Mouse (Mus musculus): ENCODE measurements at regions not wholly inside any gene's neighbourhood (a gene's known extent, or its start where the extent isn't known, plus 50 kb on each side); places are given as distances from the start of the nearest gene placed in this dataset.
A peak's percentile ranks its signal among the peaks of the same experiment; 100 is the strongest.

- H3K27me3 ChIP-seq (replicated peaks; ENCODE audit: insufficient read depth, low read length): no peaks in the 10 kb centered on the region
- H3K9ac ChIP-seq (replicated peaks; ENCODE audit: low read depth): no peak overlapping the region
- TF ChIP-seq EP300 (IDR thresholded peaks at IDR 0.05): peak; percentile 88
- TF ChIP-seq CTCF (IDR thresholded peaks at IDR 0.05): no peak
- H3K4me2 ChIP-seq (replicated peaks; ENCODE audit: low read depth, low read length): no peak overlapping the region
- H3K4me1 ChIP-seq (ENCODE audit: insufficient read depth, low read depth, low read length): no peaks in the 10 kb centered on the region
- H3K36me3 ChIP-seq (ENCODE audit: insufficient read depth, low read length): no peaks in the 10 kb centered on the region
- ATAC-seq (peak; percentile 88), DNase-seq (ENCODE audit: low spot score) (peak; percentile 11)
- 48% methylated on average over 5 of the region's 5 CpGs for WGBS
- no peaks in the 10 kb centered on the region for H3K9me3 ChIP-seq (ENCODE audit: low read length)
- H3K27ac ChIP-seq (ENCODE audit: low read length): no peak overlapping the region
- no peak overlapping the region for H3K4me3 ChIP-seq (ENCODE audit: low read depth, low read length)
Observed at GRCm38 (mm10) chr12:109272101-109272500, 180.5 kb upstream of the Dlk1 start.

DNA sequence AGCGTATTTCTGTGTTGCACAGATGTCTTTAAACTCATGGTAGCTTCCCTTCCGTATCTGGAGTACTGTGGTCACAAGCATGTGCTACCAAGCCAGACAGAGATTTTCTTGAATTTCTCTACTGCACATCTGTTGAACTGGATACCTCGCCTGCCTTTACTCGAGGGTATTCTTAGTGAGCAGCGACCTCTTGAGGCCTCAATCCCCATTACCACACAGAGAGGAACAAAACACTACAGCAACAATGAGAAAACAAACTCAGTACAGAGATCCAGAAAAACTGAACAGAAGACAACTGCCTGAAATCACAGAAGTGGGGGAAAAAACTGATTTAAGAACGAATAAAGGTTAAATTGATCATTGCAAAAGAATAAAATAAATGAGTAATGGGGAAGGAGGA, 137.8 kb upstream of the Dlk1 start:
- Histone ChIP-seq H3K9ac (replicated peaks; ENCODE audit: low read depth) (no peak overlapping the region), H3K27ac (ENCODE audit: low read length) (no peak overlapping the region), H3K36me3 (ENCODE audit: insufficient read depth, low read length) (no peaks in the 10 kb centered on the region), H3K27me3 (replicated peaks; ENCODE audit: insufficient read depth, low read length) (no peaks in the 10 kb centered on the region), H3K9me3 (ENCODE audit: low read length) (no peaks in the 10 kb centered on the region), H3K4me2 (replicated peaks; ENCODE audit: low read depth, low read length) (no peak overlapping the region), H3K4me3 (ENCODE audit: low read depth, low read length) (no peak overlapping the region), H3K4me1 (ENCODE audit: insufficient read depth, low read depth, low read length) (no peaks in the 10 kb centered on the region)
- DNase-seq (ENCODE audit: low spot score) (no peak), ATAC-seq (no peak)
- TF ChIP-seq EP300 (IDR thresholded peaks at IDR 0.05) (no peak), CTCF (IDR thresholded peaks at IDR 0.05) (peak; percentile 38)
- WGBS: 25% methylated on average over 6 of the region's 6 CpGs

DNA sequence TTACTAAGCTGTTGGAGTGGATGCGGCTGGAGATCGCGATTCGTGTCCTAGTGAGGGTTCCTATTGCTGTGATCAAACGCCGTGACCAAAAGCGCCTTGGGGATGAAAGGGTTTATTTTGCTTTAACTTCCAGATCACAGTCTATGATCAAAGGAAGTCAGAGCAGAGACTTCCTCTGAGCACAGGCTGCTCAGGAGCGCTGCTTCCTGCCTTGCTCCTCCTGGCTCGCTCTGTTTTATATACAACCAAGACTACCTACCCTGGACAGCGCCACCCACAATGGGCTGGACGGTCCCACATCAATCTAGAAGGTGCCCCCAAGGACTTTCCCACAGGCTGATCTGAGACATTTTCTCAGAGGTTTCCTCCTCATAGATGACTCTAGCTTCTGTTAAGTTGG, 126.6 kb upstream of the Dlk1 start:
- WGBS: 54% methylated on average over 11 of the region's 11 CpGs
- Histone ChIP-seq H3K27ac (ENCODE audit: low read length) (no peak overlapping the region), H3K4me2 (replicated peaks; ENCODE audit: low read depth, low read length) (no peak overlapping the region), H3K27me3 (replicated peaks; ENCODE audit: insufficient read depth, low read length) (no peaks in the 10 kb centered on the region), H3K36me3 (ENCODE audit: insufficient read depth, low read length) (no peaks in the 10 kb centered on the region), H3K9ac (replicated peaks; ENCODE audit: low read depth) (no peak overlapping the region), H3K4me3 (ENCODE audit: low read depth, low read length) (no peak overlapping the region), H3K9me3 (ENCODE audit: low read length) (no peaks in the 10 kb centered on the region), H3K4me1 (ENCODE audit: insufficient read depth, low read depth, low read length) (no peaks in the 10 kb centered on the region)
- ATAC-seq (no peak), DNase-seq (ENCODE audit: low spot score) (no peak)
- no peak for TF ChIP-seq CTCF (IDR thresholded peaks at IDR 0.05)
- TF ChIP-seq EP300 (IDR thresholded peaks at IDR 0.05): no peak

GRCm38 (mm10) chr12:109371327-109371726, 81.3 kb upstream of the Dlk1 start:
- Histone ChIP-seq H3K27ac (ENCODE audit: low read length) (no peak overlapping the region), H3K4me3 (ENCODE audit: low read depth, low read length) (no peak overlapping the region), H3K27me3 (replicated peaks; ENCODE audit: insufficient read depth, low read length) (no peaks in the 10 kb centered on the region), H3K36me3 (ENCODE audit: insufficient read depth, low read length) (no peaks in the 10 kb centered on the region), H3K9ac (replicated peaks; ENCODE audit: low read depth) (no peak overlapping the region), H3K4me1 (ENCODE audit: insufficient read depth, low read depth, low read length) (no peaks in the 10 kb centered on the region), H3K9me3 (ENCODE audit: low read length) (no peaks in the 10 kb centered on the region), H3K4me2 (replicated peaks; ENCODE audit: low read depth, low read length) (no peak overlapping the region)
- ATAC-seq: no peak
- no peak for TF ChIP-seq CTCF (IDR thresholded peaks at IDR 0.05)
- no peak for TF ChIP-seq EP300 (IDR thresholded peaks at IDR 0.05)
- DNase-seq (ENCODE audit: low spot score): no peak
- WGBS: 74% methylated on average over 2 of the region's 2 CpGs

GRCm38 (mm10) chr12:109385794-109386193, 66.8 kb upstream of the Dlk1 start:
- no peak for TF ChIP-seq CTCF (IDR thresholded peaks at IDR 0.05)
- TF ChIP-seq EP300 (IDR thresholded peaks at IDR 0.05): no peak

DNA sequence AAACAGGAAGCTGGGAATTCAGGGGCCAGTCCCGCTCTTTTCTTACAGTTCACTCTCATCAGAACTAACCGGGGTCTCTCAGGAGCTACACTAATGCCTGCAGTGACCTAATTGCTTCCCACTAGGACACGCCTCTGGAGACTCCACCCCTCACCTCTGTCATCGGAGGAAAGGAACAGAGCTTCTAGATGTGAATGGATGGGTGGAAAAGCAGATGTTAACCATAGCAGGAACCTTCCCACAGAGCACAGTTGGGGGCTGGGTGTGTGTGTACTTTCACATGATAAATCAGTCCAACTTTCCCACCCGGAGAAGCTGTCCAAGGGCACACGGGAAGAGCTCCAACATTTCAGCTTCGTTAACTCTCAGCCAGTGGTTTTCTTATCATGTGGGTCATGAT, 63.8 kb upstream of the Dlk1 start:
- WGBS: 16% methylated on average over 7 of the region's 7 CpGs
- TF ChIP-seq CTCF (IDR thresholded peaks at IDR 0.05) (no peak), EP300 (IDR thresholded peaks at IDR 0.05) (no peak)
- H3K4me2 ChIP-seq (replicated peaks; ENCODE audit: low read depth, low read length): no peak overlapping the region

More at GRCm38 (mm10) chr12:109385794-109386193, 66.8 kb upstream of the Dlk1 start:
- no peaks in the 10 kb centered on the region for H3K4me1 ChIP-seq (ENCODE audit: insufficient read depth, low read depth, low read length)
- no peak for DNase-seq (ENCODE audit: low spot score)
- no peaks in the 10 kb centered on the region for H3K36me3 ChIP-seq (ENCODE audit: insufficient read depth, low read length)
- H3K27ac ChIP-seq (ENCODE audit: low read length): no peak overlapping the region
- H3K4me2 ChIP-seq (replicated peaks; ENCODE audit: low read depth, low read length): no peak overlapping the region
- H3K9ac ChIP-seq (replicated peaks; ENCODE audit: low read depth): no peak overlapping the region
- H3K27me3 ChIP-seq (replicated peaks; ENCODE audit: insufficient read depth, low read length): no peaks in the 10 kb centered on the region
- ATAC-seq: no peak
- no peak overlapping the region for H3K4me3 ChIP-seq (ENCODE audit: low read depth, low read length)
- H3K9me3 ChIP-seq (ENCODE audit: low read length): no peaks in the 10 kb centered on the region
- WGBS: 68% methylated on average over 5 of the region's 5 CpGs

DNA sequence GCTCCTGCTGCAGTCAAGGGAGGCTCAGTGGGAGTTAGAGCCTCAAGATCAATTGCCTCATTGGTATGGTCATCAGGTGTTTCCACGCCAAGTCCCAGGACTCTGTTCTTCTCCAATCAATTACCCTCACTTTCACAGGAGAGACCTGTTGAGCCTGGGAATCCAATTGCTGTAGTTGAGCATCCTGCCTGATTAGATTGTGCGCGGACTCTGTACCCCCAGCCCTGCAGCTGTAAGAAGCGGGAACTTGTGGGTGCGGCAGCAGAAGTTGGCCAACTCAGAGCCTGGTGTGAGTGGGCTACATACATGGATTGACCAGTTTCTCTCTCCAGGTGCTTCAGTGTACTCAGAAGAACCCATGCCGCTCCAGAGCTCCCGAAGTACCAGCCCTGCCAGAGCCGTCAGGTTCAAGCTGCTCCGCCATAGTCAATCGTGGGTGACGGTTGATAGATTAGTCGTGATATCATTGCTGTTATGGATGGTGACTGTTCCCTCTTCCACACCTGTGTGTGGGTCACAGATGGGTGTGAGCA, 62.2 kb upstream of the Dlk1 start:
- no peak for ATAC-seq
- 93% methylated on average over 12 of the region's 12 CpGs for WGBS

More for the DNA sequence above, 63.8 kb upstream of the Dlk1 start:
- Histone ChIP-seq H3K4me1 (ENCODE audit: insufficient read depth, low read depth, low read length) (no peaks in the 10 kb centered on the region), H3K27ac (ENCODE audit: low read length) (no peak overlapping the region), H3K27me3 (replicated peaks; ENCODE audit: insufficient read depth, low read length) (no peaks in the 10 kb centered on the region; the same call in 1 of the 2 replicates), H3K4me3 (ENCODE audit: low read depth, low read length) (no peak overlapping the region), H3K9ac (replicated peaks; ENCODE audit: low read depth) (no peak overlapping the region), H3K9me3 (ENCODE audit: low read length) (no peaks in the 10 kb centered on the region), H3K36me3 (ENCODE audit: insufficient read depth, low read length) (no peaks in the 10 kb centered on the region)
- peak; percentile 65; the same call in 1 of the 2 replicates for ATAC-seq
- peak; percentile 40 for DNase-seq (ENCODE audit: low spot score)

More for the DNA sequence above, 62.2 kb upstream of the Dlk1 start:
- H3K9me3 ChIP-seq (ENCODE audit: low read length): no peaks in the 10 kb centered on the region
- H3K27me3 ChIP-seq (replicated peaks; ENCODE audit: insufficient read depth, low read length): no peaks in the 10 kb centered on the region; the same call in 1 of the 2 replicates
- H3K4me2 ChIP-seq (replicated peaks; ENCODE audit: low read depth, low read length): no peak overlapping the region
- no peak overlapping the region for H3K27ac ChIP-seq (ENCODE audit: low read length)
- H3K9ac ChIP-seq (replicated peaks; ENCODE audit: low read depth): no peak overlapping the region
- TF ChIP-seq EP300 (IDR thresholded peaks at IDR 0.05) (no peak), CTCF (IDR thresholded peaks at IDR 0.05) (no peak)
- no peaks in the 10 kb centered on the region for H3K36me3 ChIP-seq (ENCODE audit: insufficient read depth, low read length)
- no peak for DNase-seq (ENCODE audit: low spot score)
- no peaks in the 10 kb centered on the region for H3K4me1 ChIP-seq (ENCODE audit: insufficient read depth, low read depth, low read length)
- no peak overlapping the region for H3K4me3 ChIP-seq (ENCODE audit: low read depth, low read length)

All from lung, postnatal 0 days (tissue).